Mouse (Mus musculus) B cell, adult 2 months (primary cell): Measurements from ENCODE around the gene Fap.

Experiments
- DNase-seq, 2 experiments: peaks; one replicate each; pipeline ENCODE4 v3.0.0; 2022

Gene Fap

GRCm38 (mm10) chr2:62573753-62574159, at the start of gene Fap:
Fap (minus strand) TSS chr2:62574075.
- no peak for DNase-seq

GRCm38 (mm10) chr2:62623024-62623441, 49.2 kb upstream of the Fap start:
- DNase-seq, result no peak

GRCm38 (mm10) chr2:62619679-62620078, 45.8 kb upstream of the Fap start:
- no peak for DNase-seq

- no peak for DNase-seq
Observed at GRCm38 (mm10) chr2:62618934-62619341, 45.1 kb upstream of the Fap start.

- no peak for DNase-seq
Observed at GRCm38 (mm10) chr2:62613133-62613532, 39.3 kb upstream of the Fap start.

GRCm38 (mm10) chr2:62606205-62606604, 32.3 kb upstream of the Fap start:
- DNase-seq, result peak; percentile 5 to 10

GRCm38 (mm10) chr2:62603530-62603929, 29.7 kb upstream of the Fap start:
- no peak for DNase-seq

GRCm38 (mm10) chr2:62596586-62596985, 22.7 kb upstream of the Fap start:
- no peak for DNase-seq

GRCm38 (mm10) chr2:62594491-62594890, 20.6 kb upstream of the Fap start:
- no peak for DNase-seq

- no peak for DNase-seq
Observed at GRCm38 (mm10) chr2:62591555-62591954, 17.7 kb upstream of the Fap start.

- DNase-seq, result no peak
Observed at GRCm38 (mm10) chr2:62589333-62589732, 15.5 kb upstream of the Fap start.

- DNase-seq, result no peak
Observed at GRCm38 (mm10) chr2:62585769-62586168, 11.9 kb upstream of the Fap start.

GRCm38 (mm10) chr2:62574962-62575361, 1.1 kb upstream of the Fap start:
- DNase-seq, result no peak

GRCm38 (mm10) chr2:62574250-62574649, 375 bp upstream of the Fap start:
- DNase-seq, result no peak

- DNase-seq, result no peak
Observed at GRCm38 (mm10) chr2:62573099-62573752, 649 bp downstream of the Fap start.

- DNase-seq, result no peak
Observed at GRCm38 (mm10) chr2:62564687-62565086, 9.2 kb downstream of the Fap start.

- no peak for DNase-seq
Observed at GRCm38 (mm10) chr2:62562661-62563485, 11.0 kb downstream of the Fap start.

GRCm38 (mm10) chr2:62557417-62557816, 16.5 kb downstream of the Fap start:
- peak; percentile 21 to 32 for DNase-seq

GRCm38 (mm10) chr2:62556349-62556748, 17.5 kb downstream of the Fap start:
- no peak for DNase-seq

- DNase-seq, result no peak
Observed at GRCm38 (mm10) chr2:62549659-62550058, 24.2 kb downstream of the Fap start.

- no peak for DNase-seq
Observed at GRCm38 (mm10) chr2:62549131-62549530, 24.7 kb downstream of the Fap start.

- DNase-seq, result no peak
Observed at GRCm38 (mm10) chr2:62548104-62548503, 25.8 kb downstream of the Fap start.

- no peak for DNase-seq
Observed at GRCm38 (mm10) chr2:62535483-62535882, 38.4 kb downstream of the Fap start.

- DNase-seq, result no peak
Observed at GRCm38 (mm10) chr2:62531065-62531464, 42.8 kb downstream of the Fap start.
